Mouse (Mus musculus): ENCODE measurements around the gene Tnfrsf23. TPM values are rescaled to one million over a fixed set of nuclear protein-coding genes. Genes with fewer than 3 reads are reported as not detected.
"Not testable (repeated sequence)": the region's sequence is repeated elsewhere in the genome, so short reads cannot be mapped to it uniquely, and the experiment has no call there.

Gene Tnfrsf23
- polyA plus RNA-seq, 1 experiment: 3.0 TPM

DNA sequence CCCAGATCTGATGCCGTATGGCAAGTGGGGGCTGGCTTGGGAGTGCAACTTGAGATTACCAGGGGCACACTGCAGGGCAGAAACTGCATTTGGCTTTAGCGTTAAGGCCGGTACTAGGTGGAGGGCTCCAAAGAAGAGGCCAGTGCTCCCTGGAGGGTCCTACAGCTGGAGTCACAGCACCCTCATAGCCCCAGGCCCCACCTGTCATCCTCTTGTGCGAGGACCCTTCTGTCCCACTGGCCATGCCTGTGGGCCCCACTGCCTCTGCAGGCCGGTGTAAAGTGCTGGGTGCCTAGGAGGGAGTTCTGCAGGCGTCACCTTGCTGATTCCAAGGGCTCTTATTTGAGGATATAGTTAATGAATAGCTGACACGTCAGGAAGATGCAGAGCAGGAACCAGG, 3.8 kb upstream of the Tnfrsf23 start:
- H3K27ac ChIP-seq (ENCODE audit: insufficient read depth, low read length): no peak overlapping the region
- TF ChIP-seq CTCF (IDR thresholded peaks at IDR 0.05; ENCODE audit: extremely low read depth, insufficient read depth, low read length) (no peak), POLR2A (IDR thresholded peaks at IDR 0.05; ENCODE audit: extremely low read depth, insufficient read depth, low read length) (no peak)
- H3K4me1 ChIP-seq (ENCODE audit: control insufficient read depth, insufficient read depth, low read length): no peaks in the 10 kb centered on the region; the same call in 1 of the 2 replicates
- no peak overlapping the region for H3K4me3 ChIP-seq (ENCODE audit: insufficient read depth, low read length)

DNA sequence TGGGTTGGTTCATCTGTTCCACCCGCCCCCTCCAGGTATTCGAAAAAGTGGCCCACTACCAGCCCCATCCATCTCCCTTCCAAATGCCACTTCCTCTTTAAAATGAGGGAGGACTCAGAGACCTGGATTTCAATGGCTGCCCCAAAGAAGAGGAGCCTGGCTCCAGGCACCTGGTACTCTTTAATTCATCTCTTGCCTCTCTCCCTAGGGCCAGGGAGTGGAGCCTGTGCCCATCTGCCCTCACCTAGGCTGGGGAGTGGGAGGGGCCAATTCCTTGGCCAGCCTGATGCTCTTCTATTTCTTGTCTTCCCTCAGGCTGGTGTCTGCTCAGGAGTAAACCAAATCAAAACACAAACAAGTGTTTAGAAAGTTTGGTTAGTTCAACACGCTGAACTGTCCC, 1.0 kb upstream of the Tnfrsf23 start:
- H3K27ac ChIP-seq (ENCODE audit: insufficient read depth, low read length); H3K4me3 ChIP-seq (ENCODE audit: insufficient read depth, low read length); H3K4me1 ChIP-seq (ENCODE audit: control insufficient read depth, insufficient read depth, low read length): not testable (repeated sequence)

DNA sequence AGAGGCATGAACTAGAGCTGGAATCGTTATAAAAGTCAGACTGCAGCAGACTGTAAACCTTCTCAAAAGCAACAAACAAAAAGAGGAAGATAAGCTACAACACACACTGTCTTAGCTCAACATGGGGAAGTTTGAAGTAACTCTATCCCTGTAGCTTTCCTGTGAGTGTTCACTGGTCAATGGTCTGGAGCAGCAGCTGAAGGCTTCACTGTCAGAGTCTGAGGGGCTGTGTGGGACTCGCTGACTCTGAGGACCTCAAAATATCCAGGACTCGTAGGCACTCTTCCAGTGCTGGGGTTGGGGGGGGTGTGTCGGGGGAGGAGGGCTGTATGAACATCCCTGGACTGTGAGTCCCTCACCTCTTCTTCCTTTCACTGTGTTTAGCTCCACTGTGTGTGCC, 519 bp upstream of the Tnfrsf23 start:
- not testable (repeated sequence) for H3K4me1 ChIP-seq (ENCODE audit: control insufficient read depth, insufficient read depth, low read length); H3K4me3 ChIP-seq (ENCODE audit: insufficient read depth, low read length); H3K27ac ChIP-seq (ENCODE audit: insufficient read depth, low read length)

DNA sequence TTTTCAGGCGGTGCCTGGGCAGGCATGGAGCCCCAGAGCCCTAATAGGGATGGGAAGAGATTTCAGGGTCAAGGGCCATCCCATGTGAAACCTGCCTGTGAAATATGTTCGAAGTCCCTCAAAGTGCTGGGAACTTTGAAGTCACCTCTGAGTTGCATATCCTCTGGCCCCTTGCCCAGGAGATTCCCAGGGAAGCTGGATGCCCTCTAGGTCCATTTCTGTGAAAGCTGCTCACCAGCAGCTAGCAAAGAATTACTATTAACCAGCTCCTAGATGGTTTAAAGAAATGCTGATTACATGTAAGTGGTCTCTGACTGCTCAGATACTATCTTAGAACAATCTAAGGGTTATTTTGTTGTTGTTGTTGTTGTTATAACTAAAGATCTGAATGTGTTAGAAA, 1.1 kb downstream of the Tnfrsf23 start:
- not testable (repeated sequence) for H3K4me1 ChIP-seq (ENCODE audit: control insufficient read depth, insufficient read depth, low read length); H3K27ac ChIP-seq (ENCODE audit: insufficient read depth, low read length); H3K4me3 ChIP-seq (ENCODE audit: insufficient read depth, low read length)

DNA sequence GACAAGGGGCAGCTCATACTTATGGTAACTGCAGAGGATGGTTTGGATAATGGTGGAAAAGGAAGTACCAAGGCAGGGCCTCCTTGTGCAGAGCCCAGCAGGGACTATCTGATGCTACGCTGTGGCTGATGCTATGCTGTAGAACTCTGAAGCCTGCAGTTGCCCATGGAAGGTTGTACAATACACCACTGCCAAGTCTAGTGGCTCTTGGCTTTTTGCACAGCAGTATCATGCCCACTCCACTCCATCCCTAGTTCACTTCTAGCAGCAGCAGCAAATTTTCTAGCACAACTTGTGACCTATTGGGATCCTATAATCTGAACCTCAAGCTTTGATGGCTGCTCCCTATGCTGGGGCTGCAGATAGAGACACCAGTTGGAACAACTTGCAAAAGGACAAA, 4.1 kb downstream of the Tnfrsf23 start:
- Histone ChIP-seq H3K4me3 (ENCODE audit: insufficient read depth, low read length) (no peak overlapping the region), H3K27ac (ENCODE audit: insufficient read depth, low read length) (no peak overlapping the region), H3K4me1 (ENCODE audit: control insufficient read depth, insufficient read depth, low read length) (no peaks in the 10 kb centered on the region)
- TF ChIP-seq POLR2A (IDR thresholded peaks at IDR 0.05; ENCODE audit: extremely low read depth, insufficient read depth, low read length) (no peak), CTCF (IDR thresholded peaks at IDR 0.05; ENCODE audit: extremely low read depth, insufficient read depth, low read length) (no peak)

DNA sequence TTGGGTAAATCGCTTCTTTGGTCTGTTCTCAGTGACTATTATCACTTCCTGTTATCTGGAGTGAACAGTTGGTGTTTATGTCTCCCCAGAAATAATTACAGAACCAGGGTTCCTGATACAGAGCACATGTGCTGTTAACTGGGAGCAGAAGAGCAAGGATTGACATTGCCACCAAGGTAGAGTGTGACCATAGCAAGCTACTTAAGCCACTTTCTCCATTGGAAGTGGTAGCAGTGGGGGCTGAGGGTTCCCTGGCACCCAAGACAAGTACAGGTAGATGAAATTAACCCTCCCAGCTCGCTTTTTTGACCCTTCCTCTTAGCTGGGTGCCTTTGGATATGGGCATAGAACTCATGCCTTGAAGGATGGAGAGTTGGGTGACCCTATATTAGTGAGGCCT, 4.8 kb downstream of the Tnfrsf23 start:
- H3K4me3 ChIP-seq (ENCODE audit: insufficient read depth, low read length); H3K27ac ChIP-seq (ENCODE audit: insufficient read depth, low read length): not testable (repeated sequence)

DNA sequence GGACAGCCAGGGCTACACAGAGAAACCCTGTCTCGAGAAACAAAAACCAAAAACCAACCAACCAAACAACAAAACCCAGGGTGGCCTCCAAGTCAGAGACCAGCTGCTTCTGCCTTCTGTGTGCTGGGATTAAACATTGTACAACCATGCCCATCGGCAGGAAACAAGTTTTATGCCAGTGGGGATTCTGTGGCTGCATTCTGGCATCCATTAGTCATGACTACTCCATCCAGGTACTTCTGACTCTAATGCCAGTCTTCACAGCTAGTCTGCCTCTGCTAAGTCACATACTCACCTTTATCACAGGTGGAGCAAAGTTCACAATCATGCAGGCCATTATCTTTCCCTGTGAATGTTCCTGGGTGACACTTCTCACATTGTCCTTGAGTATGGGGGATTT, 6.0 kb downstream of the Tnfrsf23 start:
- H3K27ac ChIP-seq (ENCODE audit: insufficient read depth, low read length); H3K4me1 ChIP-seq (ENCODE audit: control insufficient read depth, insufficient read depth, low read length); H3K4me3 ChIP-seq (ENCODE audit: insufficient read depth, low read length): not testable (repeated sequence)

More for the DNA sequence above, 4.8 kb downstream of the Tnfrsf23 start:
- not testable (repeated sequence) for H3K4me1 ChIP-seq (ENCODE audit: control insufficient read depth, insufficient read depth, low read length)

DNA sequence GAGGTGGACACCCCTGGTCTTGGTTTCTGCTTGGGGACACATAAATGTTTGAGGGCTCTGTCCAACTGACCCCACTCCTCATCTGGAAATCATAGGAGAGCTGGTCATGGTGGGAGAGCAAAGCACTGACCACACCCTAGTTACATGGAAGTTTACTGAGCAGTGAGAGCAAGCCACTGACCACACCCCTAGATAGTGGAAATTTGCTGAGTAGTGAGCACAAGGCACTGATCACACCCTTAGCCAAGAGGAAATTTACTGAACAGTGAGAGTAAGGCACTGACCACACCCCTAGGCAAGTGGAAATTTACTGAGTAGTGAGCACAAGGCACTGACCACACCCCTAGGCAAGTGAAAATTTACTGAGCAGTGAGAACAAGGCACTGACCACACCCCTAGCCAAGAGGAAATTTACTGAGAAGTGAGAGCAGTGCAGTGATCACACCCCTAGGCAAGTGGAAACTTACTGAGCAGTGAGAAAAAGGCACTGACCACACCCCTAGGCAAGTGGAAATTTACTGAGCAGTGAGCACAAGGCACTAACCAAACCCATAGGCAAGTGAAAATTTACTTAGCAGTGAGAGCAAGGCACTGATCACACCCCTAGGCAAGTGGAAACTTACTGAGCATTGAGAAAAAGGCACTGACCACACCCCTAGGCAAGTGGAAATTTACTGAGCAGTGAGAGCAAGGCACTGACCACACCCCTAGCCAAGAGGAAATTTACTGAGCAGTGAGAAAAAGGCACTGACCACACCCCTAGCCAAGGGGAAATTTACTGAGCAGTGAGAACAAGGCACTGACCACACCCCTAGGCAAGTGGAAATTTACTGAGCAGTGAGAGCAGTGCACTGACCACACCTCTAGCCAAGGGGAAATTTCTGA, 19.0 kb downstream of the Tnfrsf23 start:
- TF ChIP-seq CTCF (IDR thresholded peaks at IDR 0.05; ENCODE audit: extremely low read depth, insufficient read depth, low read length) (no peak), POLR2A (IDR thresholded peaks at IDR 0.05; ENCODE audit: extremely low read depth, insufficient read depth, low read length) (no peak)
- H3K4me3 ChIP-seq (ENCODE audit: insufficient read depth, low read length): no peak overlapping the region

DNA sequence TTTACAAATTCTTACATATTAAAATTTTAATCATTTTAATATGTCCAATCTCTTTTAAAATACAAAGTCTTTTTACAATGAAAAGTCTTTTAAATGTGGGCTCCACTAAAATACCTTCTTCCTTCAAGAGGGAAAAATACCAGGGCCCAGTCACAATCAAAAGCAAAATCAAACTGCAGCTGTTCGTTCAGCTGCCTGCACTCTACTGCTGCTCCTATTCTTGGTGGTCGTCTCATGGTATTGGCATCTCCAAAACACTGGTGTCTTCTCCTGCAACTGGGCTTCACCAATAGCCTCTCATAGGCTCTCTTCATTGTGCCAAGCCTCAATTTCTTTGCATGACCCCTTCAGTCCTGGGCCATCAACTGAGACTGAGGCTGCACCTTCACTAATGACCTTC, 22.2 kb downstream of the Tnfrsf23 start:
- Histone ChIP-seq H3K27ac (ENCODE audit: insufficient read depth, low read length) (no peak overlapping the region), H3K4me3 (ENCODE audit: insufficient read depth, low read length) (no peak overlapping the region), H3K4me1 (ENCODE audit: control insufficient read depth, insufficient read depth, low read length) (no peaks in the 10 kb centered on the region)
- TF ChIP-seq CTCF (IDR thresholded peaks at IDR 0.05; ENCODE audit: extremely low read depth, insufficient read depth, low read length) (no peak), POLR2A (IDR thresholded peaks at IDR 0.05; ENCODE audit: extremely low read depth, insufficient read depth, low read length) (no peak)

More for the DNA sequence above, 19.0 kb downstream of the Tnfrsf23 start:
- Histone ChIP-seq H3K4me1 (ENCODE audit: control insufficient read depth, insufficient read depth, low read length) (no peaks in the 10 kb centered on the region), H3K27ac (ENCODE audit: insufficient read depth, low read length) (no peak overlapping the region)

DNA sequence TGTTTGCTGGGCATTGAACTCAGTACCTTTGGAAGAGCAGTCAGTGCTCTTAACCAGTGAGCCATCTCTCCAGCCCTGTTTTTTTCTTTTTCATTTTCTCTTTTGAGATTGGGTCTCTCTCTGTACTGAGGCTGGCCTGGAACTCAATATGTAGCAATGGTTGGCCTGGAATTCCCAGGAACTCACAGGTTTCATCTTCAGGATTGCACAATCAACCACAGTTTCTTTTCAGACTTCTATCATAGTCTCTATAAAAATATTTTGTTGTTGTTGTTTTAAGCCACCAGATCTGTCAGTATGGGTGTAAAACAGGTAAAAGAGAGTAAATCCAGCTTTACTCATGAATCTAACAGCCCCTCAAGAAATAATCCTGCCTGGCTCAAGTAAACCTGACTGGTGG, 24.9 kb downstream of the Tnfrsf23 start:
- H3K4me1 ChIP-seq (ENCODE audit: control insufficient read depth, insufficient read depth, low read length): no peaks in the 10 kb centered on the region
- H3K4me3 ChIP-seq (ENCODE audit: insufficient read depth, low read length): no peak overlapping the region
- no peak overlapping the region for H3K27ac ChIP-seq (ENCODE audit: insufficient read depth, low read length)
- no peak for TF ChIP-seq POLR2A (IDR thresholded peaks at IDR 0.05; ENCODE audit: extremely low read depth, insufficient read depth, low read length)
- no peak for TF ChIP-seq CTCF (IDR thresholded peaks at IDR 0.05; ENCODE audit: extremely low read depth, insufficient read depth, low read length)

DNA sequence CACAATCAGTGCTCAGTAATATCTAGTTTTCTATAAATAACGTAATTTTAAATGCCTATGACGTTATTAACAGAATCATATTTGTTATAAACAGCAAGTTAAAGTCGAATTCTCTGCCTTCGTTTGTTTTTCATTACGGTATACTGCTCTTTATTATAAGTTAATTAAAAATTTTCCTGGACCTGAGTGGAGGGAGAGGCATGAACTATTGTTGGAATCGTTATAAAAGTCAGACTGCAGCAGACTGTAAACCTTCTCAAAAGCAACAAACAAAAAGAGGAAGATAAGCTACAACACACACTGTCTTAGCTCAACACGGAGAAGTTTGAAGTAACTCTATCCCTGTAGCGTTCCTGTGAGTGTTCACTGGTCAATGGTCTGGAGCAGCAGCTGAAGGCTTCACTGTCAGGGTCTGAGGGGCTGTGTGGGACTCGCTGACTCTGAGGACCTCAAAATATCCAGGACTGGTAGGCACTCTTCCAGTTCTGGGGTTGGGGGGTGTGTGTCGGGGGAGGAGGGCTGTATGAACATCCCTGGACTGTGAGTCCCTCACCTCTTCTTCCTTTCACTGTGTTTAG, 35.8 kb downstream of the Tnfrsf23 start:
- H3K27ac ChIP-seq (ENCODE audit: insufficient read depth, low read length); H3K4me1 ChIP-seq (ENCODE audit: control insufficient read depth, insufficient read depth, low read length): not testable (repeated sequence)
- H3K4me3 ChIP-seq (ENCODE audit: insufficient read depth, low read length): peak overlapping the region; percentile 43; the same call in 1 of the 2 replicates
